8 mouse cellular contexts compared by ENCODE assay signal in genomic region chr3:104992709-104993388, GRCm38 (mm10). TPM values are rescaled to one million over a fixed set of nuclear protein-coding genes. Genes with fewer than 3 reads are reported as not detected.
A peak's percentile ranks its signal among the peaks of the same experiment; 100 is the strongest.
DNase-seq lines count a peak whose midpoint lies in the region; ATAC-seq and TF ChIP-seq lines count a peak whose summit lies in the region.

No protein-coding gene starts in this region.

- TF ChIP-seq CTCF in small intestine, adult 2 months (IDR thresholded peaks at IDR 0.05; ENCODE audit: extremely low read depth, insufficient read length, insufficient replicate concordance, low read depth, low read length) = peak; percentile 91

- H3K4me1 ChIP-seq in embryonic facial prominence, embryonic 13.5 days = peaks cover 20% of the 10 kb centered on the region
- peaks cover 20% of the 10 kb centered on the region for H3K4me1 ChIP-seq in limb, embryonic 10.5 days
- peaks cover 19% of the 10 kb centered on the region; the same call in 1 of the 2 replicates for H3K4me1 ChIP-seq in midbrain, embryonic 13.5 days (replicated peaks)
- H3K4me1 ChIP-seq in small intestine, adult 2 months (ENCODE audit: control insufficient read depth, insufficient read depth, insufficient read length, low read length) = peaks cover 3% of the 10 kb centered on the region

- H3K4me2 ChIP-seq in embryonic facial prominence, embryonic 13.5 days = peak overlapping the region; percentile 49
- peak overlapping the region; percentile 9; the same call in 1 of the 2 replicates for H3K4me2 ChIP-seq in midbrain, embryonic 13.5 days (replicated peaks)

- peak overlapping the region; percentile 18; the same call in 1 of the 2 replicates for H3K4me3 ChIP-seq in embryonic facial prominence, embryonic 13.5 days
- 0 out of 2 replicates have a peak overlapping the region, but pooled peaks have one; percentile 2 for H3K4me3 ChIP-seq in limb, embryonic 10.5 days
- H3K4me3 ChIP-seq in midbrain, embryonic 13.5 days (replicated peaks) = no peak overlapping the region
- no peak overlapping the region for H3K4me3 ChIP-seq in small intestine, adult 2 months (ENCODE audit: low read depth, low read length)

- peak; percentile 96 for DNase-seq in 3T3-L1 (ENCODE audit: low read depth, low spot score)
- peak; percentile 95 for DNase-seq in adrenal gland, postnatal 36 days
- peak; percentile 92 to 97 for DNase-seq in heart, adult 18-20 months
- peak; percentile 91 for DNase-seq in kidney, adult 18-20 months
- peak; percentile 90 for DNase-seq in limb, embryonic 10.5 days (ENCODE audit: low spot score)

- no peaks in the 10 kb centered on the region for H3K36me3 ChIP-seq in embryonic facial prominence, embryonic 13.5 days
- no peaks in the 10 kb centered on the region for H3K36me3 ChIP-seq in limb, embryonic 10.5 days
- H3K36me3 ChIP-seq in midbrain, embryonic 13.5 days = no peaks in the 10 kb centered on the region
- no peaks in the 10 kb centered on the region for H3K36me3 ChIP-seq in small intestine, adult 2 months (ENCODE audit: control insufficient read depth, insufficient read depth, low read length)

- no peak overlapping the region for H3K27ac ChIP-seq in embryonic facial prominence, embryonic 13.5 days
- H3K27ac ChIP-seq in limb, embryonic 10.5 days = no peak overlapping the region
- no peak overlapping the region for H3K27ac ChIP-seq in midbrain, embryonic 13.5 days
- H3K27ac ChIP-seq in small intestine, adult 2 months (ENCODE audit: insufficient read depth, low read depth, low read length) = no peak overlapping the region

- ATAC-seq in embryonic facial prominence, embryonic 13.5 days (ENCODE audit: insufficient number of reproducible peaks, insufficient read depth, low FRiP score, low TSS enrichment, low read depth) = peak; percentile 75
- ATAC-seq in midbrain, embryonic 13.5 days = peak; percentile 85

- TF ChIP-seq POLR2A in small intestine, adult 2 months (IDR thresholded peaks at IDR 0.05; ENCODE audit: low read depth, low read length) = peak; percentile 24; the same call in 1 of the 2 replicates

- 0 out of 2 replicates have a peak overlapping the region, but pooled peaks have one; percentile 36 for H3K9ac ChIP-seq in embryonic facial prominence, embryonic 13.5 days
- no peak overlapping the region for H3K9ac ChIP-seq in midbrain, embryonic 13.5 days (replicated peaks)

- H3K27me3 ChIP-seq in embryonic facial prominence, embryonic 13.5 days = no peaks in the 10 kb centered on the region
- H3K27me3 ChIP-seq in limb, embryonic 10.5 days (ENCODE audit: low read depth, poor library complexity, severe bottlenecking) = no peaks in the 10 kb centered on the region
- H3K27me3 ChIP-seq in midbrain, embryonic 13.5 days = no peaks in the 10 kb centered on the region
- 0 out of 2 replicates have a peak, but pooled peaks cover 3% of the 10 kb centered on the region for H3K27me3 ChIP-seq in small intestine, adult 2 months (ENCODE audit: control insufficient read depth, insufficient read depth, low read length)

- no peaks in the 10 kb centered on the region for H3K9me3 ChIP-seq in embryonic facial prominence, embryonic 13.5 days
- no peaks in the 10 kb centered on the region for H3K9me3 ChIP-seq in limb, embryonic 10.5 days (replicated peaks)
- no peaks in the 10 kb centered on the region for H3K9me3 ChIP-seq in midbrain, embryonic 13.5 days

- 11% methylated on average over 23 of the region's 23 CpGs for WGBS in embryonic facial prominence, embryonic 13.5 days
- 17% methylated on average over 23 of the region's 23 CpGs for WGBS in limb, embryonic 10.5 days
- WGBS in midbrain, embryonic 13.5 days = 12% methylated on average over 23 of the region's 23 CpGs
- WGBS in small intestine, adult 2 months = 10% methylated on average over 23 of the region's 23 CpGs

RNA-seq across cellular contexts. Expression of gene Wnt2b, which starts 31.1 kb away (rescaled TPM):
- total RNA-seq in adrenal gland, postnatal 36 days (2021) = 10 to 100 TPM; 16.0 to 16.5 TPM
- polyA plus RNA-seq in embryonic facial prominence, embryonic 13.5 days (2015; fragmentation: Nextera tagmentation; extraction: Ambion mirVana) = 1.3 and 1.8 TPM in 2 replicates
- 1 to 10 TPM in 1 of 2 experiments, under 1 TPM in 1; 0.82 to 1.9 TPM for total RNA-seq in heart, adult 18-20 months (2021)
- 0.28 and 0.39 TPM in 2 replicates for polyA plus RNA-seq in limb, embryonic 10.5 days (2016; fragmentation: Nextera tagmentation; extraction: Ambion mirVana)
- polyA plus RNA-seq in midbrain, embryonic 13.5 days (2015; fragmentation: Nextera tagmentation; extraction: Ambion mirVana) = 0.66 and 1.3 TPM in 2 replicates
- polyA plus RNA-seq in small intestine, adult 2 months (2012; rRNA removed) = 6.5 and 9.7 TPM in 2 replicates

Comparison
In these comparisons a context has a peak if more than half of its experiments do, and no peak if none do; other contexts are left out.
1. H3K4me3 ChIP-seq: peak in embryonic facial prominence, embryonic 13.5 days (single experiment) and limb, embryonic 10.5 days (single experiment); none in midbrain, embryonic 13.5 days (single experiment) and small intestine, adult 2 months (single experiment).
2. Peak in every context shown above with its lines, with median percentiles within 50 percentile points of each other: DNase-seq.